Mouse (Mus musculus) forebrain, postnatal 0 days (tissue): ENCODE data around the gene Exoc6b. TPM values are rescaled to one million over a fixed set of nuclear protein-coding genes. Genes with fewer than 3 reads are reported as not detected.

Experiments
- ATAC-seq: fragments of 200-750 bp; cut with Nextera tagmentation; 2 replicates; pipeline ENCODE4 v1.8.0; 2017; ENCODE audit warnings: mild to moderate bottlenecking, moderate library complexity
- DNase-seq: peaks from one replicate; pipeline ENCODE4 v3.0.0-alpha.2; 2015
- H3K27ac ChIP-seq: fragments of 300-500 bp; sonication (generic); 2 replicates; pipeline ENCODE4 v1.5.1; 2014; ENCODE audit warnings: low read depth, mild to moderate bottlenecking, antibody characterized with exemption, low read length, moderate library complexity, mixed read lengths
- H3K27me3 ChIP-seq: fragments of 300-500 bp; sonication (generic); 2 replicates; pipeline ENCODE4 v1.6.1; 2014; ENCODE audit warnings: mild to moderate bottlenecking, low read length, mixed read lengths; ENCODE audit not compliant: insufficient read depth
- H3K36me3 ChIP-seq: fragments of 300-500 bp; sonication (generic); 2 replicates; pipeline ENCODE4 v1.6.1; 2014; ENCODE audit warnings: mild to moderate bottlenecking, moderate library complexity; ENCODE audit not compliant: insufficient read depth
- H3K4me1 ChIP-seq: fragments of 300-500 bp; sonication (generic); 2 replicates; pipeline ENCODE4 v1.6.1; 2014; ENCODE audit warnings: antibody characterized with exemption; ENCODE audit not compliant: insufficient read depth
- H3K4me2 ChIP-seq: fragments of 300-500 bp; sonication (generic); 2 replicates; pipeline ENCODE4 v1.6.1; 2014; ENCODE audit warnings: low read depth, mild to moderate bottlenecking, moderate library complexity
- H3K4me3 ChIP-seq: fragments of 300-500 bp; sonication (generic); 2 replicates; pipeline ENCODE4 v1.5.1; 2014; ENCODE audit warnings: low read depth, low read length, mixed read lengths
- H3K9ac ChIP-seq: fragments of 300-500 bp; sonication (generic); 2 replicates; pipeline ENCODE4 v1.6.1; 2014; ENCODE audit warnings: mild to moderate bottlenecking
- H3K9me3 ChIP-seq: fragments of 300-500 bp; sonication (generic); 2 replicates; pipeline ENCODE4 v1.6.1; 2016; ENCODE audit warnings: low read length
- CTCF ChIP-seq: sonication (generic); IDR thresholded peaks from 2 replicates; pipeline ENCODE4 v1.5.1; 2016; ENCODE audit warnings: antibody characterized with exemption, control low read depth, low read depth
- WGBS: fragments of 180-500 bp; shearing (Covaris S2); extraction: QIAGEN DNeasy Blood & Tissue Kit; methylation state at CpG from one replicate; pipeline ENCODE4 v1.1.7; 2014; 5-methylcytosine and 5-hydroxymethylcytosine counted together
- polyA plus RNA-seq: library from polyadenylated mRNA; unstranded; fragments of >200 nt; fragmentation: Nextera tagmentation; extraction: Ambion mirVana; gene quantifications from 2 replicates; pipeline ENCODE4 v1.2.1, GENCODE M21; 2015
- total RNA-seq: library from RNA; depleted of rRNA; stranded (reverse); fragments of >200 nt; gene quantifications from 2 replicates; pipeline ENCODE4 v1.2.3, GENCODE M21; 2014

Gene Exoc6b
- total and polyA plus RNA-seq, 2 experiments from 2014 or later, result 37.7 to 46.2 TPM

GRCm38 (mm10) chr6:84583371-84583770, 485.9 kb downstream of the Exoc6b start:
- ATAC-seq (peak; percentile 77), DNase-seq (peak; percentile 66)
- no peak overlapping the region for H3K27ac ChIP-seq
- H3K9ac ChIP-seq, result 0 out of 2 replicates have a peak overlapping the region, but pooled peaks have one; percentile 18
- TF ChIP-seq CTCF, result no peak
- H3K27me3 ChIP-seq, result peaks cover 56% of the 10 kb centered on the region
- 4% methylated on average over 26 of the region's 26 CpGs for WGBS
- peaks cover 19% of the 10 kb centered on the region for H3K4me1 ChIP-seq
- peak overlapping the region; percentile 33 for H3K4me3 ChIP-seq
- peak overlapping the region; percentile 52 for H3K4me2 ChIP-seq
- no peaks in the 10 kb centered on the region for H3K9me3 ChIP-seq
- H3K36me3 ChIP-seq, result no peaks in the 10 kb centered on the region

DNA sequence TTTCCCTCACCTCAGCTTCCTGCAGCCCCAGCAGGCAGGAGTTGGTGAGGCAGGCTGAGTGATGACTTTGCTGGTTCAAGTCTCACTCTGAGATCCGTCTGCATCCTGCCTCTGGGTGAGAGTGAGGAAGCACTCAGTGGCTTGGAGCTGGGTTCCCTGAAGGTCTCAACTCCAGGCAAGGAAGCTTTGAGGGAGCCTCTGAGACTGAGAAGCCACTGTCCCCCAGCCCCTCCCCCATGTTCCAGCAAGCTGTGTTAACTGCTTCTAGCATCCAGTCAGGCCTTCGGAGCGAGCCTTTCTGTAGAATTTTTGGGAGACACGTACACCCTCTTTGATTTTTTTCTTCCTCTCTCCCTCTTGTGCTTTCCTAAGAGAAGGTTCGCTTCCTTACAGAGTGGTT, 486.5 kb downstream of the Exoc6b start:
- ATAC-seq (no peak), DNase-seq (peak; percentile 3)
- Histone ChIP-seq H3K36me3 (no peaks in the 10 kb centered on the region), H3K27ac (no peak overlapping the region), H3K4me3 (no peak overlapping the region), H3K4me1 (peaks cover 16% of the 10 kb centered on the region), H3K9me3 (no peaks in the 10 kb centered on the region), H3K27me3 (peaks cover 51% of the 10 kb centered on the region), H3K9ac (no peak overlapping the region), H3K4me2 (no peak overlapping the region)
- WGBS, result 21% methylated on average over 5 of the region's 5 CpGs
- TF ChIP-seq CTCF, result no peak

DNA sequence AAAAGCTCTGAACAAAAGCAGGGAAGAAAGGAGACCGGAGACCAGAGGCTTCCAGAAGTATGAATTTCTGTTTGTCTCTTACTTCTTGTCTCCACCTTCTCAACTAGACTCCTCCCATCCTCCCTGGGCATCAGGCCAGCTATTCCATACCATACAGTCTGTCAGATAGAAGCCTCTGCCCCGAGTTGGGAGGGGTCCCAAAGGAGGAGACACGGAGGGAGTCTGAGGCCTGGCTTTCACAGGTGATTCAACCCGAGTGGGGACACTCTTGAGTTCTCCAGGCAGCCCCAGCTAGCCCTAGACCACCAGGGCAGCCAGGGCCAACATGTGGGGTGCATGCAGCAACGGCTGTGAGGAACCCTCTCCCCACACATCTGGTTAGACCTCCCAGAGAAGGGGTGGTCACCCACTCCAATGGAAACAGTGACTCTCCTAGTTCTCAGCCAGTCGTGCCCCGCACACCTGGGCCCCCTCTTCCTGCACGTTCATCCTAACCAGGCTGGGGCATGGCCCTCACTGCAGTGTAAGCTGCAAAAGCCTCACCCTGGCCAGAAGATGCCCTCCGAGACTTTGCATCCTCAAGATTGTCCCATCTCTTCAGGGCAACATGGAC, 487.4 kb downstream of the Exoc6b start:
- H3K27me3 ChIP-seq, result peaks cover 44% of the 10 kb centered on the region
- TF ChIP-seq CTCF, result no peak
- H3K9ac ChIP-seq, result no peak overlapping the region
- H3K36me3 ChIP-seq, result no peaks in the 10 kb centered on the region
- ATAC-seq (no peak), DNase-seq (no peak)
- no peak overlapping the region for H3K4me2 ChIP-seq
- H3K27ac ChIP-seq, result no peak overlapping the region
- no peak overlapping the region for H3K4me3 ChIP-seq
- peaks cover 11% of the 10 kb centered on the region for H3K4me1 ChIP-seq
- 55% methylated on average over 9 of the region's 9 CpGs for WGBS
- H3K9me3 ChIP-seq, result no peaks in the 10 kb centered on the region

DNA sequence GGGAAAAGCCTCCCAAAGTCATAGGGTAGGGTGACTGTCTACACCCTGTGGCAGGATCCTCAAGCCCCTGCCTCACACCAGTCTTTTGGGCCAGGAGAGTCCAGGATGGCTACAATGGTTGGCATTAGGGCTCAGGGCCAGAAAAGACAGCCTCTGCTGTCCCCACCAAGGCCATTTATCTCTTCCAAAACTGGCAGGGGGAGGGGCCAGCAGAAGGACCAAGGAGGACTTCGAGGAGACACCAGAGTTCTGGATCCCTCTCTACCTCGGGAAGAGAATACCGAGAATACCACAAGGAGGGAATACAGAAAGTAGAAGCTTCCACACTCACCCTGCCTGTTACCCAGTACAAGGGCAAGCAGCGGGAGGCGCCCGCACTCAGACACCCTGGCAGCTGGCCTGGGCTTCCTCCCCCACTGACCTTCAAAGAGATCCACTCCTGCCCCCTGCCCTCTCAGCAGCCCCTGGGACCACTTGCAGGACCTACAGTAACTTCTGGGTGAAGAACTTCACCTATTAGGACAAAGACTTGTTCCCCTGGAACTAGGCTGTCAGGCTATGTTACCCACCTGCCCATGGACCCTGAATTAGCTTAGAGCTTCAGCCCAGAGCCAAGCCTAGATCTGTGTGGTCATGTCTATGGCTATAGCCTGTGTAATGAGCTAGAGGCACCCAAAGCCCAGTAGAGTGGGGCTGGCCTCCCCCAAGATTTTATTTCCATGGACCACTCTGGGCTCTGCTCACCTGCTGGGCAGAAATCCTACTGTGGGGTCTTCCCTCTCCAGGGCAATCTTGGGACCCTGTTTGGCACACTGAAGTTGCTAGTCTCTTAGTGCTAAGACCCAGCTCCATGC, 488.1 kb downstream of the Exoc6b start:
- Histone ChIP-seq H3K27ac (no peak overlapping the region), H3K9ac (no peak overlapping the region), H3K4me1 (peaks cover 11% of the 10 kb centered on the region), H3K4me3 (no peak overlapping the region), H3K27me3 (peaks cover 37% of the 10 kb centered on the region), H3K36me3 (no peaks in the 10 kb centered on the region), H3K9me3 (no peaks in the 10 kb centered on the region), H3K4me2 (no peak overlapping the region)
- ATAC-seq (no peak), DNase-seq (no peak)
- 53% methylated on average over 6 of the region's 6 CpGs for WGBS
- TF ChIP-seq CTCF, result no peak

DNA sequence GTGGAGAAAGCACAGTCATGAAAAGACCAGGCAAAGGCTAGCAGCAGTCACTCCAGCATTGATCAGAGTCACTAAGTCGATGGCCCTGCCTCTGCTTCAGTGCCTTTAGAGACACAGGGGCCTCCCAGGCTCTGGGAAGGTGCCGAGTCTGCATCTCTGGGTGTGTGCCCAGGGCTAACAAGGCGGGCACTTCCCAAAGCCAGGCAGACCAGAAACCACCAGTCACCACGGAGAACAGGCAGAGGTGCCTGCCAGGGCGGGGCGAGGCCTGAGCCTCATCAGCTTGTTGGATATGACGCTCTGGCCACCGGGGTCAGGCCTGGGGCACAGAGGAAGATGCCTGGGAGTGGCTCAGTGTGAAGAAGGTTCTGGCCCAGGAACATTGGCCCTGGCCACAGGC, 489.8 kb downstream of the Exoc6b start:
- no peak overlapping the region for H3K27ac ChIP-seq
- H3K4me2 ChIP-seq, result no peak overlapping the region
- WGBS, result 71% methylated on average over 8 of the region's 8 CpGs
- no peaks in the 10 kb centered on the region for H3K36me3 ChIP-seq
- ATAC-seq (no peak), DNase-seq (no peak)
- no peak for TF ChIP-seq CTCF
- no peak overlapping the region for H3K9ac ChIP-seq
- peaks cover 21% of the 10 kb centered on the region for H3K27me3 ChIP-seq
- no peaks in the 10 kb centered on the region for H3K9me3 ChIP-seq
- no peak overlapping the region for H3K4me3 ChIP-seq
- H3K4me1 ChIP-seq, result peaks cover 11% of the 10 kb centered on the region

DNA sequence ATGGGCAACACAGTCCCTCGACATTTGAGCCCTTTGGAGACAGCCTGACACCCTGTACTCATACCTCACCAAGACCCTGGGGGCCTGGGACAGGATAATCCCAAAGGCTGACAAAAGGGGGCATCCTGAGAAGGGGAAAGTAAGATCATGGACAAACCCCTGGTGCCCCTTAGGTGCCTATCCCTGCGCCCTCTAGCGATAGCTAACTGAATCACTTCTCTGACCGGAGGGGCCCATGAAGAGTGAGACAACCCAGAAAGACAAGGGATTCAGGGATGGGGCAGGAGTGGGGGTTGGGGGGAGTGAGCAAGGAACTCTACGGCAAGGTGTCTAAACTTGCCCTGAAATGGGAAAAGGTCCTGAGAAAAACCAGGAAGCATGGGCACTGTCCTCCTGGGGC, 490.4 kb downstream of the Exoc6b start:
- peak; percentile 58 for TF ChIP-seq CTCF
- no peak for DNase-seq
- Histone ChIP-seq H3K4me3 (no peak overlapping the region), H3K36me3 (no peaks in the 10 kb centered on the region), H3K27me3 (peaks cover 18% of the 10 kb centered on the region), H3K9me3 (no peaks in the 10 kb centered on the region), H3K4me1 (peaks cover 7% of the 10 kb centered on the region), H3K27ac (no peak overlapping the region), H3K9ac (no peak overlapping the region), H3K4me2 (no peak overlapping the region)
- WGBS, result 12% methylated on average over 5 of the region's 5 CpGs
- no peak for ATAC-seq

DNA sequence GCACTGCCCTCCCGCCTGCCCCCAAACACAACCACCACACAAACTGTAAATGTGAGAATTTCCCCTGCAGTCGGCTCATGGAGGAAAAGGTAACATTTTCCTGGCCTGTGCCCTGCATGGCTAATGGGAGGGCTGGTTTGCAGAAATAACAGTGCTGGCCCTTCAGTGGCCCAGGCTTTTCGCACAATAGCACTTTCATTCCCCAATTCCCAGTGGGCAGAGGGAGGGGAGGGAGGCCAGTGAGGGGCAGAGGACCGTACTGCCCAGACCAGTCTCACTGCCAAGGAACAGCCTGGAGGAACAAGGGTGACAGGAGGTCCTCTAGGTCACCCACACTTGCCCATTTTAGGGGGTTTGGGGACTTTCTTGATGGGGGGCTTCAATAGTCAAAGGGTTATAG, 491.4 kb downstream of the Exoc6b start:
- no peak for DNase-seq
- no peak for TF ChIP-seq CTCF
- no peaks in the 10 kb centered on the region for H3K4me1 ChIP-seq
- WGBS, result 37% methylated on average over 4 of the region's 4 CpGs
- 0 out of 2 replicates have a peak, but pooled peaks have one; percentile 32 for ATAC-seq
- no peak overlapping the region for H3K4me2 ChIP-seq
- H3K27ac ChIP-seq, result no peak overlapping the region
- no peak overlapping the region for H3K9ac ChIP-seq
- peaks cover 12% of the 10 kb centered on the region for H3K27me3 ChIP-seq
- no peak overlapping the region for H3K4me3 ChIP-seq
- H3K9me3 ChIP-seq, result no peaks in the 10 kb centered on the region
- H3K36me3 ChIP-seq, result no peaks in the 10 kb centered on the region
